Mouse (Mus musculus) mouse trophoblast stem cell (cell line): ENCODE results near the gene Mia2.

ENCODE experiments used
- in situ Hi-C, 2 experiments: fragments of 300-500 bp; cut with MseI, MboI; formaldehyde crosslinking; loops; 2 replicates in 1 of 2; 3 replicates in 1 of 2; pipeline ENCODE4 v1.15.1; 2025

The Mia2 gene

DNA sequence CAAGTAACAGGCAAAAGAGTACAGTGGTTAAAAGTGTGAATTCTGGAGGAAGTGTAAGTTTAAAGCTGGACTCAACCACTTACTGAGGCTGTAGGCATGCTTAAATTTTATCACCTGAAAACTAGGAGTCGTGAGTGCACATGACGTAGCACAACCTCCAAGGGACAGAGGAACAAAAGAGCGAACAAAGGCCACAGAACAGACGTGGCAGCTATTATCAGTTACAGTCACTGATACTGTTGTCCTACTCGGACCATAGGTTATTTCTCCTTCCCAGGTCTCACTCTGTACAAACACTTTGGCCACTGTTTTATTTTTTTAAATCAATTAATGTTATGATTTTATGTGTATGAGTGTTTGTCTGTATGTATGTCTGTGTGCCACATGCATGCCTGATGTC, 9.2 kb downstream of the Mia2 start:
- in situ Hi-C loops: no loop called here

DNA sequence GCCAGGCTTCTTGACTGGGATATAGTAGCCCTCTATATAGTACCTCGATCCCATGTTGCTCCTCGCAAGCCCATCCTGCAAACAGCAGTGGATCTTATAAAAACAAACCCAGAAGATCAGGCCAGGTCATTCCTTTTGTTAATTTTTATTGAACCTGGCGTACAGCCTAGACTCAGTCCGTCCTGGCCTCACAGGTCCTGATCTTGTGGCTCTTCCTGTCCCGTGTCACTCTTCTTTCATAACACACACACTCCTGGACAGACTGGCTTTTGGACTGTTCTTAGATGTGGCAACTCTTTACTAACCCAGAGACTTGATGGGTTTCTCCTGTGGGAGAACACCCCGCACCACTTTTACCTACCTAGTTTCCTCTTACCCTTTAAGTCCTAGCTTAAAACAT, 10.3 kb downstream of the Mia2 start:
- in situ Hi-C loops: no loop called here

DNA sequence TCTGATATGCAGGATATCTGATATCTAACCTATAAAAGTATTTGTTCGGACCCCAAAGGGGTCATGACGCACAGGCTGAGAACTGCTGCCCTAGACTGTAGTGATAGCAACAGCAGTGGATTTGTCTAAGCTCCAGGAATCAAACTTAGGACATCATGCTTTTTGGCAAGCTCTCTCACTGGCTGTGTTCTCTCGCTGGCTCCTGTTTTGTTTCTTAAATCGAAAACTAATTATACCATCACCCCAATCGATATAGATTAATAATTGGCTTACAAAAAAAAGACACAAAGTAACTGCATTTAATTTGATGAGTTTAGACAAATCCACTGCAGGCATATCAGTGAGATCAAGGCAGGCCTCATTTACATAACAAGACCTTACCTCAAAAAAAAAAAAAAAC, 10.9 kb downstream of the Mia2 start:
- in situ Hi-C loops: no loop called here

DNA sequence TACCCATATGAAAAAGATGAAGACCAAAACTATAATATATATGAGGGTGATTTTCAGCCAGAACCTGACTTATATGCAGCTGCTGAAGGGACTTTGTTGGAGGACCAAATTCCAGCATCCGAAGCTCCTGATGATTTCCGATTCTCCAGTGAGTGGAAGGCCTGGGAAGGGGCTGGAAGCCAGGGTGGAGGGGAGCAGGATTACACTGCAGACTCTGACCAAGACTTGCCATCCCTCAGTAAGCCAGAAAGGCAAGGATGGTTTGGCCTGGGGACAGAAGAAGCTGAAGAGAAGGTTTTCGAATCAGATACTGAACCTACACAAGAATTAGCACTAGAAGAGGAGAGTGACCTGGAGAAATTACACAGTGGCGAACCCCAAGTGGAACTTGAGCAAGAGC, 12.3 kb downstream of the Mia2 start:
- in situ Hi-C loops: no loop called here

DNA sequence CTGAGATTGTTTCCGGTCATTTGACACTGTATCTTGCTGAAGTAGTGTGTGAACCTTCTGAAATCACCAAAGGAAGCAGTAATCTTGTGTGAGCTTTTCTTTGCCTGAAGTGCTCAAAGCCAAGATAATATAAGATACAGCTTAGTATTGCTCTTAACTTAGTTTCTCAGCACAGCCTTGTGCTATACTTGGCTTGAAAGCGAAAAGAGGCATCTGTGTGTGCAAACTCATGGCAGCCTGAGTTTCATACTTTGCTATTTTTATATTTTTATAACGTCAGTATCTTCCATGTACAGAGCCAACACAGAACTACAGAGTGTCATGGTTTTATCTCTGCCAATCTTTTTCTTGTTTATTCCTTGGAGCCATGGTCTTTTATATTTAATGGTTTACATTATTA, 21.6 kb downstream of the Mia2 start:
- in situ Hi-C loops: no loop called here

DNA sequence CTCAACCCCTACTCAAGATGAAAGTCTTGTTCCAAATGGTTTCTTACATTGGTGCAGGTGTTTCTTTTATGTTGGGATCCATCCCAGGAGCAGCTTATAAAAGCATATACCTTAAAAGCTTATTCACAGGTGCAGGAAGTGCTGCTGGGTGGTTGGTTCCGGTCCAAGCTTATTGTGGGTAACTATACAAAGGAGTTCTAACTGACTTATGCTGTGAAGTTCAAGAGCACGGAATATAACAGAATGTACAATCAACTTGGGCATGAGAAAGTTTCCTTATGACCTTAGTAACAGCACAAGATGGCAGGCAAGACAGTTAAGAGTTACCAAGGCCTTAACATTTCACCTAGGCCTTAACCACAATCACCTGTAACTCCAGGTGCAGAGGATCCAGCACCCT, 29.8 kb downstream of the Mia2 start:
- in situ Hi-C loops: no loop called here

DNA sequence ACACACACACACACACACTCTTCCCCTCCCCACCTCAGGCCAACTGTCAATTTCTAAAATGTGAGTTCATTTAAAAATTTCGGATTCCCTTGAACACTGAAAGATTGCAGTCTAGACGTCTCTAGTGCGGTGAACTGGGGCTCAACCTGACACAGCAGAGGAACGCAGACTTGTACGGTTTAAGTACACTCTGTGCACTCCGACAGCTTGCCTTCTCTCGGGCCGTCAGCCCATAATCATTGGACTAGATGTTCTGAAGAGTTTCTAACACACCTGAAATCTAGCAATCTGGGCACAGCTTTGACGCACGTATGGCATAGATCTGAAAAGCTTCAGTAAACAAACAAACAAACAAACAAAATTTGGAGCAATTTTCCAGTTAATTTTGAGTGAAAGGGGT, 32.9 kb downstream of the Mia2 start:
- in situ Hi-C loops: no loop called here

DNA sequence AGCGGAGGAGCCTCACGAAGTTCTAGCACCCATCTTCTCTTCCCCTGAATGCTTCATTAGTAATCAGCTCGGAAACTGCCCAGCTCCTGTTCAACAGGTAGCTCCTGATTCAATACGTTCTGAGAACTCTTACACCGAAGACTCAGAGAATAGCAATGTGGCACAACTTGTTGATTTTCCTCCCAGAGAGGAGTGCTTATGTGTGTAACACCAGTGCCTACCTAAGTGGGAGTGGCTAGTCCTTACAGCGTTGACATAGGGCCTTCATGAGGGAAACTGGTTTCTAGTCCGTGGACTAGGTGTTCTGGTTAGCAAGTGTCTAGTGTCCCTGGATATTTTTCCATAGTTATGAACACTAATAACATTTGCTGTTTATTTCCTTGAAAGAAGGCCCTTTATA, 33.4 kb downstream of the Mia2 start:
- in situ Hi-C loops: no loop called here

DNA sequence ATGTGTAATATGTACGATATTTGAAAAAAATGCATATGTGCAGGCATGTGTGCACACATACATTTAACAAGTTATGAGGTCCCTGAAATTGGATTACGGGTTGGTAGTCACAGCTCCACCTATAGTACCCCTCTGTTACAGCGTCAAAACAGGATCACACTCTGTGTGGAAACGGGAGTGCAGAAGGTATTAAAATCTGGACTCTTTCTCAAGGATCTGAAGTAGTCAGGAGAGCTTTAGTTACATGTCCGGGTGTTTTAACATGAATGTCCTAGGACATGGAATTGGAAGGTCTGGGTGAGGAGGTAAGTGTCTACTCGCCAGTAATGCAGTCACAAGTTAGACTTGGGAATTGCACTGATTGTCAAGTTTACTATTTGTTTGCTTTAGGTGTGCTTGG, 34.0 kb downstream of the Mia2 start:
- in situ Hi-C loops: no loop called here

DNA sequence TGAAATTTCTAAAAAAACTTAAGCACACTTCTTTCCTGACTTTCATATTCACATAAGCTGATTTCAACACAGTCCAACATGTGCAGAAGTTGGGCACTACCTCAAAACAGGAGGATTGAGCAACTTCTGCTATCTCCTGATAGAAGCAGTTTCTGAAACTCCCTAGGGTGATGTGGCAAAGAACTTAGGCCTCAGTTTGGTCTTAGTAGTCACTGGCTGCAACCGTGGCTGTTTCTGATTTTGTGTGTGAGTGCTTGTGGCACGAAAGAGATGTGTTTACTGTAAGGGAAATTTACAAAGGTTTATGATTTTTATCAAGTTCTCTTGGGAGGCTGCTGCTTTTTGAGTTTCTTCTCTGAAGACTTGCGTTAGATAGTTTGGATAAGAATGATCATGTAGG, 34.6 kb downstream of the Mia2 start:
- in situ Hi-C loops: no loop called here

DNA sequence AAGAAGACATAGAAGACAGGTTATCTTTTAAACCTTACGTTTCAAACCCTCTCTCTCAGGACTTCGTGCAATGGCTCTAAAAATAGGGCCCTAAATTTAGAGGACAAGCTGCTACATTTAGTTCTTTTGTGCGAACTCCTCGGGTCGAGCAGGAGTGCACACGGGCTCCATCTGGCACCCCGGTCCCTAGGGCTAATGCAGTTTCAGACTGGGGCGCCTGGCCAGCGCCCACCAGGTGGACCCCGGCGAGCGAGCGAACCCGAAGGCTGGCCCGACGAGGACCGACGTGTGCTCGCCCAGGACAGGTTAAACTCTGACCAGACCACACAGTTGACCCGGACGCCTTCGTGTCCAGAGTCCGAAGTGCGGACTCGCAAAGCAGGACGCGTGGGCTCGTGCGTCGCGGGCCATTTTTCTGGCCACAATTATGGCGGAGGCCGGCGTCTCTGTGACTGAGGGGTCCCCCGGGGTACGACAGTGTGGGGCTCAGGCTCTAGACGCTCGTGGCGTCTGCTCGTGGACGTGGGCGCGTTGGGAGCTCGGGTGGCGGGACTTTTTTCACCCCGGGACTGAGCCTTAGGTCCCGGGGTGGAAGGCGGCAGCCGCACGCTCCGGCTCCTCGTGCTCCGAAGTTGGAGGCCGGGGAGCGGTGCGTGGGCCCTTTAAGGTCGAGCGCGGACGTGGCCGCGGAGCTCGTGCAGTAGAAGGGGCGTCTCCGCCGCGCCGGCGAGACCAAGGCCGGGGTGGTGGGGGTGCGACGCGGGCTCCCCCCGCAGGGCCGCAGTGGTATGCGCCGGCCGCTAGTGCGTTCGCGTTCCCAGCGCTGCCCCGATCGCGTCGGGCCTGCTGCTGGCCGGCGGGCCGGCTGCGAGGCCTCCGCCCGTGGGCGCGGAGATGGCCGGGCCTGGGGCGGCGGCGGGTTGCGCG, 35.3 kb downstream of the Mia2 start:
- in situ Hi-C loops: no loop called here

DNA sequence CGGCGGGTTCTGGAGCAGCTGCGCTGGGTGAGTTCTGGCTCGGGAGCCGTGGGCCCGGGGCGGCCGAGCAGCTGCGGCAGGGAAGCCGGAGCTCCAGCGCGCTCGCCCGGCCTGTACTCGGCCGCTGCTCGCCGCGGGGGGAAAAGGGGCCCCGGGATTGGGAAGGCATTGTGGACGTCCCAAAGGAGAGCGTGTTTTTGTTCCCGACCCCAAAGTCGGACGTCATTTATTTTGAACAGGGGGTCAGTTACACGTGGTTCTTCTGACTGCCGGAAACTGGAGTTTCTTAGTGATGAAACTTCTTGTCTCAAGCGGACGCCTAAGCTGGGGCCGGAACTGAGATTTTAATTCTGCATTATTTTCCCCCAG, 36.0 kb downstream of the Mia2 start:
- in situ Hi-C loops: no loop called here

DNA sequence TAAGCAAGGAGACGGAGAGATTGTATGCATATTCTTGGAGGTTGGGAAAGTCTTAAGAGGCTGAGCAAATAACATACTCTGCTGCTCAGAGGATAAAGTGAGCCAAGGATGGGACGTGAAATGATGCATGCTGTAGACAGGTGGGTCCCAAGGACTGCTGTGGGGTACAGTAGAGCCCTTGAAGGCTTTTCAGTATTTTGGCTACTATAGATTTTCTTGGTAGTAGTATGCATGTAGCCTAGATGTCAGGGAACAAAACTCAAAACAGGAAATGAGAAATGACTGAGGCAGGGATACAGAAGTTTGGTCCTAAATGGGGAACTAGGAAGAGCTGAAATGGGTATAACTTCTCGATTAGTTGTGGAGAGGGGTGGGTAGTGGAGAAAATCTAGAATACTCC, 36.9 kb downstream of the Mia2 start:
- in situ Hi-C loops: no loop called here

DNA sequence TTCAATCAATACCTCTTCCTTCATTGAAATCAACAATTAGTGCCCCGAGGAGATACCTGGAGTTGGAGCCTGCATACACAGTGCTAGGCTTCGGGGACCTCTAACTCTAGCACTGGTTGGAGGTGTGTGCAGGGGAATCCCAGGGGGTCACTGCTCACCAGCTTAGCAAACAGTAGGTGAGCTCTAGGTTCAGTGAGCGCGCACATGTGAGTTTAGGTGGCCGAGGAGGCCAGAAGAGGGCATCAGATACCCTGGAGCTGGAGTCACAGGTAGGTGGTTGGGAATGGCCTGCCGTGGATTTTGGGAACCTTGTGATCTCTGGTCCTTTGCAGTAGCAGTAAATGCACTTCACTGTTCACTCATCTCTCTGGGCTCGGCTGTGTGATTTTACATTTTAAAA, 37.3 kb downstream of the Mia2 start:
- in situ Hi-C loops: no loop called here

DNA sequence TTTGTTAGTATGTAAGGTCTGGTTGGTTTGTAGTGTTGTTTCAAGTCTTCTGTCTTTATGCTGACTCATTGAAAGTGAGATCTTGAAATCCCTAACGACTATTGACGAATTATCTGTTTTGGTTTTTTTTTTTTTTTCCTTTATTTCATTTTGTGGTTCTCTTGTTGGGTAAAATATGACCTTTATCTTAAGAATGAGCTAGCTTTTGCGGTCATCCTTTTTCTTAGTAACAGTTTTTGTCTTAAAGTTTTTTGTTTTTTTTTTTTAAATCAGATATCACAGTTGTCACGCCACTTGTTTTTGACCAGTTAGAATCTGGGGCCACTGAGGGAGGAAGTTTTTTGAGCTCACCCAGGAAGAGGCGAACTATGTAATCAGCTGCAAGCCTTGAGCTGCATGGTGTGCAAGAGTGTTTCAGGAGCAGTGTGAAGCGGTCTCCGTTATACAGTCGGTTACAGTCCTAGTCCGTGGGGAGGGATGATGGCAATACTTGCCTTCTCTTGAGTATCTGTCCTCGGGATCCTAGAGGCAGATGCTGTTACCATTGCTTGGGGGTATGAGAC, 37.9 kb downstream of the Mia2 start:
- in situ Hi-C loops: no loop called here

DNA sequence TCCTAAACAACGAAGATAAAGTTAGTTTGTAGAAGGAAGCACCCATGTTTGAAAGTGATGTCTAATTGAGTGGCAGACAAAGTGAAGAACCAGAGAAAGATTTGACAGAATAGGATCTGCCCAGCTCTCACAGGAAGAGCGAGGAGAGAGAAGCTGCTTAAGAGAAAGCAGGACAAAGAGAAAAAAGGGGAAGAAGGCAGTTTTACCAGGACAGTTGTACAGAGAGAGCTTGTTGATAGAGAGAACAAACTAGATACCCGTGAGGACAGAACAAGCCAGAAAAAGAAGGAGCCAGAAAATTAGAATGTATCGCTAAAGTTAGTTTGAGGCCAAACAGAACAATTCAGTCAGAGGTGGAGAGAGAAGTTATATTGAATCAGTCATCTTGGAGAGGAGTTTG, 39.5 kb downstream of the Mia2 start:
- in situ Hi-C loops: no loop called here

DNA sequence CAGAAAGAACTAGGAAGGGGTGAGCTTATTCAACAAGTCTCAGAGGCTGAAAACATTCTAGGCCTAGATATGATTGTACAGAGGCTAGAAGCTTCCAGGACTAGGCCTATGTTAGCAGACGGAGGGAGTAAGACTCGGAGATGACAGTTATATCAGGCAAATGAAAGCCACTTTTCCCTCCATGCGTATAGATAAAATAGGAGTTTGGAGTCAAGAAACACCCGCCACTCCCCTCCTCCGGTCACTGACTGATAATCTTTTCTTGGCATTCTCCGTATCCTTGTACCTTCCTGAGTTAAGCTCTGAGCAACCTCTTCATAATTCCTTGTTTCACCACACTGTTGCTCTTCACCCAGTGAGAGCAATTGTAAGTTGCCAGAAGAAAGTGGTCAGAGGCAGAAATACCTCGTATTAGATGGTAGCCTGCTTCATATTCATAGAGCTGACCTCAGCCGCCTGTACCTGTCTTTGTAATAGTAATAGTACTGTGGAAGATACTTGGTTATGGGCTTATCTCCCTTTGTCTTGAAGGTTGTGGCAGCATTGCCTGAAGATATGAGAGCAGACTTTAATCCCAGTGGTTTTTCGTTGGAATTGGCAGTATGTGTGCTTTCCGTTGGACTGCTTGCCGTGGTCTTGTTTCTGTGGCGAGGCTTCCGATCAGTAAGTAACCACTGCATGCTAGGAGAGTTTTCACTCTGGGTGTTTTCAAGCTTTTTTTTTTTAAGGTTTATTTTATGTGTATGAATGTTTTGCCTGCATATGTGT, 40.1 kb downstream of the Mia2 start:
- in situ Hi-C loops: no loop called here

DNA sequence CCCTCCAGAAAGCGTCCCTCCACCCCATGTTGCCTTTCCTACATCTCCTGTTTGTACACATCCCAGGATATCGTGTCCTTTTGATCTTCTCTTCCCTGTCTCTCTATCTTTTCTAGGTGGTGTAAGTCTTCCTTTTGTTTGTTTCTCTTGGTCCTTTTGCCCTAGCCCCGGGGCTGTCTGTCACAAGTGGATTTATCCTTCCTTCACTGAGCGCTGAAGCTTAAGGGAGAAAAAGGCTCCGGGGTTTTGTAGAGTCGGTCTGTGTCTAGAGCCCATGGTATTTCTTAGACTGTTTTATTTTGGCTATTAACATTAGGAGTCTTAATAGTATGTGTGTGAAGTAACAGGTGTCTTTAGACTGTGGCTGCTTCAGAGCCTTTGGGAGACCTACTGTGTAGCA, 41.4 kb downstream of the Mia2 start:
- in situ Hi-C loops: no loop called here

DNA sequence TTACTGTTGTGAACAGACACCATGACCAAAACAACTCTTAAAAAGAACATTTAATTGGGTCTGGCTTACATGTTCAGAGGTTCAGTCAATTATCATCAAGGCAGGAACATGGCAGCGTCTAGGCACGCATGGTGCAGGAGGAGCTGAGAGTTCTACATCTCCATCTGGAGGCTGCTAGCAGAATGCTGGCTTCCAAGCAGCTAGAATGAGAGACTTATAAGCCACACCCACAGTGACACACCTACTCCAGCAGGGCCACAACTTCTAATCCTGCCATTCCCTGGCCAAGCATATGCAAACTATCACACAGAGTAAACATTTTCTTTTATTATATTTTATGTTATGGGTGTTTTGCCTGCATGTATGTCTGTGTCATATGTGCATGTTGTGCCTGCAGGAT, 43.8 kb downstream of the Mia2 start:
- in situ Hi-C loops: no loop called here

DNA sequence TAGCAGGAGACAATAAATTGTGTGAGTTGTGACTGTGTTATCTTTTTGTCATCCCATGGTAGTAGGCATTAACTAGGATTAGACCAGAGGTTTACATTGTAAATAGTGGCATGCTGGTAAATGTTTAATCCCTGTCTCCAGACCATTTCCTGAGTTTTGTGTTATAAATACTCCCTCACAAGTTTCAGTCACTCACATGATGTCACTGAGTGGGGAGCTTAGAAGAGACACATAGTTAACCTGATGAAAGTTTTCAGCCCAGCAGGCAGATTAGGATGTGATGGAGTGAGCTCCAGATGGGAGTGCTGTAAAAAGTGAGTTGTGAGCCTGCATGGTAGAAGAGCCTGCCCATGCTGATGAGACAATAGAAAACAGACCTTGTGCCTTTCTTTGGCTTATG, 49.5 kb downstream of the Mia2 start:
- in situ Hi-C loops: no loop called here

DNA sequence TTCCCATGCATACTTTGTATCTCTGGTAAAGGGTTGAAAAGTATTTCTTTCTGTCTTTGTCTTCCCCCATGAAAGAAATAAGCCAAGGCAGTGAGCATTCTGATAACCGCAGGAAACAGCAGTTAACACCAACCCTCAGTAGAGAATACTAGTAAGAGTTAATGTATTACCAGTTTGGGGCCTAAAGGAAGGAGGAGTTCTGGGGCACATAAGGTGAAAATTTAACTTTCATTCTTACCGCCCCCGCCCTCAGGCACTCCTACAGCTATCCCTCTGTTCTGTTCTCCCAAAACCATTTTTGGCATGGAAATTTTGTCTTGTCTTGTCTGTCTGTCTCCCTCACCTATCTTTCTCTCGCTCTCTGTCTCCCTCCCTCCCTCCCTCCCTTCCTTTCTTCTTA, 54.1 kb downstream of the Mia2 start:
- in situ Hi-C loops: no loop called here

DNA sequence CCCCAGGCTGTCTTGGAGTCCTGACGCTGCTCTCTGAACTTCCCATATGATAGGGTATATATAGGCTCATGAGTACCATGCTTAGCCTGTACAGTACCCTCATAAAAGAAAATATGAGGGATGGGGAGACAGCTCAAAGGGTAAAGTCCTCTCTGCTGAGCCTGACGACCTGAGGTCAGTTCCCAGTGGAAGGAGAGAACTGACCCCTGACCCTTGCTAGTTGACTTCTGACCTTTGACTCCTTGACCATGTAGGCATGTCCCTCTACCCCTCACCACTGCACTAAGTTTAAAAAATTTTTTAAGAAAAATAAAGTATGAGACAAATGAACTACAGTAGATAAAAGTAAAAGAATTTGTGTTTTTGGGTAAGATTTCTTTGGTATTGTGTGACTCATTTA, 65.5 kb downstream of the Mia2 start:
- in situ Hi-C loops: no loop called here

DNA sequence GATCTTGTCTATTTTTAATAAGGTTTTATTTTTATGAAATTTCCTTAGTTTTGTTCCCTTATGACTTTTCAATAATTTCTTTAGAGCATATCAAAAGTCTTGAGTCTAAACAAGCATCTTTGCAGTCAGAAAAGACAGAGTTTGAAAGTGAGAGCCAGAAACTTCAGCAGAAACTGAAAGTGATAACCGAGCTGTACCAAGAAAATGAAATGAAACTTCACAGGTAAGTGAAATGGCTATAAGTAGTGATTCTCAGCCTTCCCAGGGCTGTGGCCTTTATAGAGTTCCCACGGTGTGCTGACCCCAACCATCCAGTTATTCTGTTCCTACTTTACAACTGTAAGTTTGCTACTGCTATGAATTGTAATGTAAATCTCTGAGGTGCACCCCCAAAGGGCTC, 67.2 kb downstream of the Mia2 start:
- in situ Hi-C loops: no loop called here
